16 mouse cellular contexts compared by ENCODE assay signal in the genomic region with DNA sequence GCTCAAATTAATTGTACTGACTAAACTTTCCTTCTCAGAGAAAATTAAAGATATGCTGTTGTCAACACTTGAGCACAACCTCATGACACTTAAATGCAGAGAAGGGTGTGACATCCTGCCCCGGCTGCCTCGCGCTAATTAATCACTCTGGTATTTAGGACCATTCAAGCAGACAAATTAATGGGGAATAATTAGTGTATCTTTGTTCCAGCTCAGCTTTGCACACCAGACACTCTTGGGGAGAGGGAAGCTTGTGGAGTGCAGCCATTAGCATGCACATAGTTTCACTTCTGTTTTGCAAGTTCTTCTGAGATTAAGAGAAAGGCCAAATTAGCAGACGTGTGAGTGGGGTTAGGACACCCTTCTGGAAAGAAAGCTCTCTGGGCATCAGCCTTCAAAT.
DNase-seq lines count a peak whose midpoint lies in the region; ATAC-seq lines count a peak whose summit lies in the region.
"Had no signal": no experiment of that assay in that cellular context is flagged by ENCODE, and none has a peak within 500 bp of the region (broad histone marks: within the 10 kb centered on the region; RNA-seq: fewer than 3 reads in every experiment).

No protein-coding gene starts in this region.

- H3K27me3 ChIP-seq in forebrain, embryonic 16.5 days (replicated peaks; ENCODE audit: control insufficient read depth, insufficient read depth, low read length) = no peaks in the 10 kb centered on the region
- H3K27me3 ChIP-seq in midbrain, embryonic 14.5 days (ENCODE audit: control insufficient read depth, insufficient read depth, low read length) = no peaks in the 10 kb centered on the region
- H3K27me3 ChIP-seq: heart, embryonic 15.5 days; intestine, embryonic 15.5 days; limb, embryonic 12.5 days; stomach, embryonic 15.5 days had no signal

- WGBS in forebrain, embryonic 16.5 days = 3% methylated on average over 4 of the region's 4 CpGs
- WGBS in midbrain, embryonic 14.5 days = 40% methylated on average over 4 of the region's 4 CpGs

- no peak overlapping the region for H3K4me2 ChIP-seq in forebrain, embryonic 16.5 days (ENCODE audit: low read length)
- H3K4me2 ChIP-seq in midbrain, embryonic 14.5 days (ENCODE audit: low read length) = no peak overlapping the region
- H3K4me2 ChIP-seq: heart, embryonic 15.5 days; intestine, embryonic 15.5 days; limb, embryonic 12.5 days; stomach, embryonic 15.5 days had no signal

- no peak overlapping the region for H3K27ac ChIP-seq in forebrain, embryonic 16.5 days (ENCODE audit: low read length)
- H3K27ac ChIP-seq in midbrain, embryonic 14.5 days (replicated peaks; ENCODE audit: low read depth, low read length) = no peak overlapping the region
- H3K27ac ChIP-seq: heart, embryonic 15.5 days; intestine, embryonic 15.5 days; limb, embryonic 12.5 days; stomach, embryonic 15.5 days had no signal

- no peak overlapping the region for H3K4me3 ChIP-seq in forebrain, embryonic 16.5 days (replicated peaks; ENCODE audit: low read length)
- H3K4me3 ChIP-seq in midbrain, embryonic 14.5 days (replicated peaks; ENCODE audit: low read depth, low read length) = no peak overlapping the region
- H3K4me3 ChIP-seq: heart, embryonic 15.5 days; intestine, embryonic 15.5 days; limb, embryonic 12.5 days; stomach, embryonic 15.5 days had no signal

- peaks cover 9% of the 10 kb centered on the region for H3K4me1 ChIP-seq in forebrain, embryonic 16.5 days (replicated peaks; ENCODE audit: control insufficient read depth, insufficient read depth, low read length)
- peaks cover 5% of the 10 kb centered on the region; the same call in 1 of the 2 replicates for H3K4me1 ChIP-seq in midbrain, embryonic 14.5 days (ENCODE audit: control insufficient read depth, insufficient read depth, low read length)
- H3K4me1 ChIP-seq: heart, embryonic 15.5 days; intestine, embryonic 15.5 days; stomach, embryonic 15.5 days had no signal

- H3K9me3 ChIP-seq in forebrain, embryonic 16.5 days (ENCODE audit: control insufficient read depth, low read length) = no peaks in the 10 kb centered on the region
- no peaks in the 10 kb centered on the region for H3K9me3 ChIP-seq in midbrain, embryonic 14.5 days (ENCODE audit: control insufficient read depth, low read length)
- H3K9me3 ChIP-seq: heart, embryonic 15.5 days; intestine, embryonic 15.5 days; limb, embryonic 12.5 days; stomach, embryonic 15.5 days had no signal

- H3K9ac ChIP-seq in forebrain, embryonic 16.5 days (replicated peaks; ENCODE audit: low read depth, low read length) = no peak overlapping the region
- no peak overlapping the region for H3K9ac ChIP-seq in midbrain, embryonic 14.5 days (replicated peaks; ENCODE audit: low read length)
- H3K9ac ChIP-seq: heart, embryonic 15.5 days; intestine, embryonic 15.5 days; limb, embryonic 12.5 days; stomach, embryonic 15.5 days had no signal

- DNase-seq in embryo, embryonic 10 days (ENCODE audit: low spot score) = peak; percentile 19
- no peak for DNase-seq in embryo, embryonic 9.5 days (ENCODE audit: extremely low spot score)
- DNase-seq in Muller cell, postnatal 12 days (ENCODE audit: inconsistent ontology term) = peak; percentile 85
- peak; percentile 24 for DNase-seq in midbrain, embryonic 14.5 days
- no peak for DNase-seq in urinary bladder, adult 18-20 months (ENCODE audit: low spot score in 2 of 2)
- DNase-seq in layer of hippocampus, adult 9-10 months (ENCODE audit: low spot score) = no peak
- no peak for DNase-seq in frontal cortex, postnatal 25 days (ENCODE audit: low spot score in 2 of 2)
- DNase-seq: adrenal gland, postnatal 36 days; cerebellum, adult 11-12 months; kidney, postnatal 25 days; right cerebral cortex, postnatal 14 days had no signal

- no peaks in the 10 kb centered on the region for H3K36me3 ChIP-seq in forebrain, embryonic 16.5 days (ENCODE audit: control insufficient read depth, insufficient read depth)
- no peaks in the 10 kb centered on the region for H3K36me3 ChIP-seq in midbrain, embryonic 14.5 days (ENCODE audit: control insufficient read depth, insufficient read depth, low read length)
- H3K36me3 ChIP-seq: heart, embryonic 15.5 days; intestine, embryonic 15.5 days; limb, embryonic 12.5 days; stomach, embryonic 15.5 days had no signal

- peak; percentile 94 for ATAC-seq in forebrain, embryonic 16.5 days
- ATAC-seq in midbrain, embryonic 14.5 days (ENCODE audit: low FRiP score, low TSS enrichment) = no peak
- ATAC-seq: intestine, embryonic 15.5 days had no signal

Comparison
In these comparisons a context has a peak if more than half of its experiments do, and no peak if none do; other contexts are left out.
1. DNase-seq: peak in embryo, embryonic 10 days (single experiment), Muller cell, postnatal 12 days (single experiment) and midbrain, embryonic 14.5 days (single experiment); none in embryo, embryonic 9.5 days (single experiment), urinary bladder, adult 18-20 months (0 of 2), layer of hippocampus, adult 9-10 months (single experiment) and frontal cortex, postnatal 25 days (0 of 2).